Mouse (Mus musculus) cerebellum, adult 8-10 months (tissue): ENCODE measurements at regions not wholly inside any gene's neighbourhood (a gene's known extent, or its start where the extent isn't known, plus 50 kb on each side); places are given as distances from the start of the nearest gene placed in this dataset.

Source experiments
- DNase-seq: peaks from one replicate; pipeline ENCODE4 v3.0.0; 2022

GRCm38 (mm10) chr14:21932771-21933170 lies 56.6 kb downstream of the Zfp503 start:
- DNase-seq: peak; percentile 1

GRCm38 (mm10) chr14:21931944-21932343 lies 57.5 kb downstream of the Zfp503 start:
- no peak for DNase-seq

- no peak for DNase-seq
These were observed 60.4 kb downstream of the Zfp503 start for GRCm38 (mm10) chr14:21929048-21929447.

- no peak for DNase-seq
These were observed 67.9 kb upstream of the Comtd1 start for GRCm38 (mm10) chr14:21916671-21917070.

- DNase-seq: no peak
These were observed 56.0 kb upstream of the Comtd1 start for GRCm38 (mm10) chr14:21904498-21905395.

- DNase-seq: no peak
These were observed 55.1 kb upstream of the Comtd1 start for GRCm38 (mm10) chr14:21903562-21904497.

GRCm38 (mm10) chr14:21902856-21903255 lies 54.1 kb upstream of the Comtd1 start:
- DNase-seq: no peak

GRCm38 (mm10) chr14:21902456-21902855 lies 53.7 kb upstream of the Comtd1 start:
- no peak for DNase-seq

- no peak for DNase-seq
These were observed 52.2 kb upstream of the Comtd1 start for GRCm38 (mm10) chr14:21900951-21901350.

GRCm38 (mm10) chr14:21900516-21900915 lies 51.7 kb upstream of the Comtd1 start:
- no peak for DNase-seq
